Comparison of ENCODE assay signal across 15 mouse cellular contexts in genomic region chr10:115468632-115469031, GRCm38 (mm10).
DNase-seq lines count a peak whose midpoint lies in the region; ATAC-seq lines count a peak whose summit lies in the region.
"Had no signal": no experiment of that assay in that cellular context is flagged by ENCODE, and none has a peak within 500 bp of the region (broad histone marks: within the 10 kb centered on the region; RNA-seq: fewer than 3 reads in every experiment).

No protein-coding gene starts in this region.

- peak; percentile 18 for ATAC-seq in forebrain, embryonic 14.5 days
- ATAC-seq in forebrain, embryonic 12.5 days (ENCODE audit: low FRiP score), result no peak
- peak; percentile 25 for ATAC-seq in midbrain, embryonic 13.5 days
- no peak for ATAC-seq in midbrain, embryonic 16.5 days
- peak; percentile 33; the same call in 1 of the 2 replicates for ATAC-seq in hindbrain, embryonic 13.5 days (ENCODE audit: low FRiP score)
- ATAC-seq in neural tube, embryonic 14.5 days (ENCODE audit: low read depth), result peak; percentile 44; the same call in 1 of the 2 replicates
- ATAC-seq: intestine, embryonic 15.5 days had no signal

- H3K27ac ChIP-seq in forebrain, embryonic 14.5 days (ENCODE audit: low read depth, low read length), result no peak overlapping the region
- no peak overlapping the region for H3K27ac ChIP-seq in forebrain, embryonic 12.5 days
- H3K27ac ChIP-seq in midbrain, embryonic 13.5 days, result no peak overlapping the region
- no peak overlapping the region for H3K27ac ChIP-seq in midbrain, embryonic 16.5 days (ENCODE audit: low read length)
- peak overlapping the region; percentile 8; the same call in 1 of the 2 replicates for H3K27ac ChIP-seq in hindbrain, embryonic 13.5 days
- H3K27ac ChIP-seq in neural tube, embryonic 14.5 days (ENCODE audit: low read depth, low read length), result no peak overlapping the region
- H3K27ac ChIP-seq: heart, embryonic 13.5 days; intestine, embryonic 15.5 days; limb, embryonic 15.5 days; liver, embryonic 15.5 days had no signal

- 29% methylated on average over 7 of the region's 7 CpGs for WGBS in forebrain, embryonic 14.5 days
- WGBS in forebrain, embryonic 12.5 days, result 32% methylated on average over 7 of the region's 7 CpGs
- 39% methylated on average over 7 of the region's 7 CpGs for WGBS in midbrain, embryonic 13.5 days
- WGBS in midbrain, embryonic 16.5 days, result 43% methylated on average over 7 of the region's 7 CpGs
- WGBS in hindbrain, embryonic 13.5 days, result 35% methylated on average over 7 of the region's 7 CpGs
- 26% methylated on average over 7 of the region's 7 CpGs for WGBS in neural tube, embryonic 14.5 days

- DNase-seq in forebrain, embryonic 14.5 days (ENCODE audit: low spot score), result no peak
- no peak for DNase-seq in natural killer cell, adult 2 months (ENCODE audit: low spot score in 2 of 2)
- DNase-seq in left cerebral cortex, adult 9 months (ENCODE audit: low spot score in 2 of 2), result no peak
- DNase-seq: adrenal gland, postnatal 36 days; cerebellum, adult 11-12 months; cerebellum, postnatal 25 days had no signal

- no peaks in the 10 kb centered on the region for H3K4me1 ChIP-seq in forebrain, embryonic 14.5 days (ENCODE audit: control insufficient read depth, insufficient read depth, low read length)
- H3K4me1 ChIP-seq in forebrain, embryonic 12.5 days, result peaks cover 4% of the 10 kb centered on the region; the same call in 1 of the 2 replicates
- peaks cover 6% of the 10 kb centered on the region; the same call in 1 of the 2 replicates for H3K4me1 ChIP-seq in midbrain, embryonic 13.5 days (replicated peaks)
- H3K4me1 ChIP-seq in midbrain, embryonic 16.5 days (ENCODE audit: control insufficient read depth, insufficient read depth, low read length), result no peaks in the 10 kb centered on the region
- H3K4me1 ChIP-seq in hindbrain, embryonic 13.5 days (replicated peaks), result no peaks in the 10 kb centered on the region; the same call in 1 of the 2 replicates
- no peaks in the 10 kb centered on the region for H3K4me1 ChIP-seq in neural tube, embryonic 14.5 days (ENCODE audit: control insufficient read depth, insufficient read depth, low read length)
- H3K4me1 ChIP-seq: intestine, embryonic 15.5 days; limb, embryonic 15.5 days; liver, embryonic 15.5 days had no signal

- no peak overlapping the region for H3K9ac ChIP-seq in forebrain, embryonic 14.5 days (ENCODE audit: low read length)
- no peak overlapping the region for H3K9ac ChIP-seq in forebrain, embryonic 12.5 days
- no peak overlapping the region for H3K9ac ChIP-seq in midbrain, embryonic 13.5 days (replicated peaks)
- no peak overlapping the region for H3K9ac ChIP-seq in midbrain, embryonic 16.5 days (ENCODE audit: low read depth, low read length)
- H3K9ac ChIP-seq in hindbrain, embryonic 13.5 days, result no peak overlapping the region
- H3K9ac ChIP-seq in neural tube, embryonic 14.5 days (replicated peaks; ENCODE audit: low read depth, low read length), result no peak overlapping the region
- H3K9ac ChIP-seq: heart, embryonic 13.5 days; intestine, embryonic 15.5 days; limb, embryonic 15.5 days; liver, embryonic 15.5 days had no signal

- no peaks in the 10 kb centered on the region for H3K9me3 ChIP-seq in forebrain, embryonic 14.5 days (replicated peaks; ENCODE audit: control insufficient read depth, low read length)
- H3K9me3 ChIP-seq in forebrain, embryonic 12.5 days, result no peaks in the 10 kb centered on the region
- H3K9me3 ChIP-seq in midbrain, embryonic 13.5 days, result no peaks in the 10 kb centered on the region
- H3K9me3 ChIP-seq in midbrain, embryonic 16.5 days (replicated peaks; ENCODE audit: control insufficient read depth, low read length, poor library complexity, severe bottlenecking), result no peaks in the 10 kb centered on the region
- no peaks in the 10 kb centered on the region for H3K9me3 ChIP-seq in hindbrain, embryonic 13.5 days
- no peaks in the 10 kb centered on the region for H3K9me3 ChIP-seq in neural tube, embryonic 14.5 days (ENCODE audit: control insufficient read depth, low read length)
- H3K9me3 ChIP-seq: heart, embryonic 13.5 days; intestine, embryonic 15.5 days; limb, embryonic 15.5 days; liver, embryonic 15.5 days had no signal

- H3K4me2 ChIP-seq in forebrain, embryonic 14.5 days (ENCODE audit: low read length), result no peak overlapping the region
- H3K4me2 ChIP-seq in forebrain, embryonic 12.5 days, result no peak overlapping the region
- H3K4me2 ChIP-seq in midbrain, embryonic 13.5 days (replicated peaks), result no peak overlapping the region
- no peak overlapping the region for H3K4me2 ChIP-seq in midbrain, embryonic 16.5 days (ENCODE audit: low read length)
- H3K4me2 ChIP-seq in hindbrain, embryonic 13.5 days, result no peak overlapping the region
- H3K4me2 ChIP-seq in neural tube, embryonic 14.5 days (ENCODE audit: low read depth, low read length), result no peak overlapping the region
- H3K4me2 ChIP-seq: heart, embryonic 13.5 days; intestine, embryonic 15.5 days; limb, embryonic 15.5 days; liver, embryonic 15.5 days had no signal

- peaks cover 74% of the 10 kb centered on the region for H3K27me3 ChIP-seq in forebrain, embryonic 14.5 days (replicated peaks; ENCODE audit: control insufficient read depth, insufficient read depth, low read length)
- H3K27me3 ChIP-seq in forebrain, embryonic 12.5 days, result peaks cover 75% of the 10 kb centered on the region
- 0 out of 2 replicates have a peak, but pooled peaks cover 3% of the 10 kb centered on the region for H3K27me3 ChIP-seq in midbrain, embryonic 13.5 days
- no peaks in the 10 kb centered on the region for H3K27me3 ChIP-seq in midbrain, embryonic 16.5 days (ENCODE audit: control insufficient read depth, insufficient read depth, low read depth, low read length)
- H3K27me3 ChIP-seq in hindbrain, embryonic 13.5 days, result 0 out of 2 replicates have a peak, but pooled peaks cover 2% of the 10 kb centered on the region
- H3K27me3 ChIP-seq in neural tube, embryonic 14.5 days (ENCODE audit: control insufficient read depth, insufficient read depth, low read length), result no peaks in the 10 kb centered on the region
- H3K27me3 ChIP-seq: heart, embryonic 13.5 days; intestine, embryonic 15.5 days; limb, embryonic 15.5 days; liver, embryonic 15.5 days had no signal

- no peak overlapping the region for H3K4me3 ChIP-seq in forebrain, embryonic 14.5 days (ENCODE audit: low read depth, low read length)
- no peak overlapping the region for H3K4me3 ChIP-seq in forebrain, embryonic 12.5 days (replicated peaks)
- no peak overlapping the region for H3K4me3 ChIP-seq in midbrain, embryonic 13.5 days (replicated peaks)
- H3K4me3 ChIP-seq in midbrain, embryonic 16.5 days (ENCODE audit: low read depth, low read length), result no peak overlapping the region
- H3K4me3 ChIP-seq in hindbrain, embryonic 13.5 days, result no peak overlapping the region
- H3K4me3 ChIP-seq in neural tube, embryonic 14.5 days (ENCODE audit: low read depth, low read length), result no peak overlapping the region
- H3K4me3 ChIP-seq: heart, embryonic 13.5 days; intestine, embryonic 15.5 days; limb, embryonic 15.5 days; liver, embryonic 15.5 days had no signal

- H3K36me3 ChIP-seq in forebrain, embryonic 14.5 days (ENCODE audit: control insufficient read depth, insufficient read depth, low read length), result no peaks in the 10 kb centered on the region
- no peaks in the 10 kb centered on the region for H3K36me3 ChIP-seq in forebrain, embryonic 12.5 days (replicated peaks)
- no peaks in the 10 kb centered on the region for H3K36me3 ChIP-seq in midbrain, embryonic 13.5 days
- no peaks in the 10 kb centered on the region for H3K36me3 ChIP-seq in midbrain, embryonic 16.5 days (ENCODE audit: control insufficient read depth, insufficient read depth, low read length)
- H3K36me3 ChIP-seq in hindbrain, embryonic 13.5 days, result no peaks in the 10 kb centered on the region
- no peaks in the 10 kb centered on the region for H3K36me3 ChIP-seq in neural tube, embryonic 14.5 days (ENCODE audit: control insufficient read depth, insufficient read depth, low read length)
- H3K36me3 ChIP-seq: heart, embryonic 13.5 days; intestine, embryonic 15.5 days; limb, embryonic 15.5 days; liver, embryonic 15.5 days had no signal

Comparison
In these comparisons a context has a peak if more than half of its experiments do, and no peak if none do; other contexts are left out.
1. ATAC-seq: peak in forebrain, embryonic 14.5 days (single experiment), midbrain, embryonic 13.5 days (single experiment), hindbrain, embryonic 13.5 days (single experiment) and neural tube, embryonic 14.5 days (single experiment); none in forebrain, embryonic 12.5 days (single experiment) and midbrain, embryonic 16.5 days (single experiment).